Mouse (Mus musculus) cerebellum, adult 11 months (tissue): ENCODE data around the gene Ppfia2.
A peak's percentile ranks its signal among the peaks of the same experiment; 100 is the strongest.

ENCODE experiments used
- DNase-seq: peaks from one replicate; pipeline ENCODE4 v3.0.0; 2022

Gene Ppfia2

DNA sequence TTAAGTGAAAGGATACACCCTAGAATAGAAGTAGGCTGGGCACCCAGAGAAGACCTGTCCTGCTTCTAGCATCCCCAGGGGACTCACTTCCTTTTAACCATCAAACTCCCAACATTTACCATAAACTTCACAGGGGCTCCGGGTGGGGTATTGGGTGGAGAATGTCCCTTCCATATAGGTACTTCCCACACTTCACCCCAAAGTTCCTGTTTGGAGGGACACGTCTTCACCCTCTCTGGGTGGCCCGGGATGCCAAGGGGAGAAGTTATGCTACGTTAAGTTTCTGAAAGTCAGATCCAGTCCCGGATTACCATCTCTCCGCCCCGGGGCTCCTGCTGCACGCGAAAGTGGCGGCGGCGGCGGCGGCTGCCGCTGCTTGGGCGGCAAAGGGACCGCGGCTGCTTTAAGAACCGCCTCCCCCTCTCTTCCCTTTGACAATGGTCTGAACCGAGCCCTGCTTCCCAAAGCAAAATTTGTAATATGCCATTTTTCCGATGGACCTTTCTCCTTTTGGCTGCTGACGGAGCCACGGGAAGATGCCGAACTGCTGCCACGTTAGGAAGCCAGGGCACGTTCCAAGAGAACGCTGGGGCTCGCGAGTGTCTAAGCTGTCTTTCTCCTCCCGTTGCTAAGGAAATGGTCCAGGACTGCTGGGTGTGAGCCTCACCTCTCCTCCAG lies at the start of gene Ppfia2:
Ppfia2 (plus strand) TSS at position 485 of the 678 bp plus-strand sequence.
- peak; percentile 76 for DNase-seq

- peak; percentile 80 for DNase-seq
Measured at GRCm38 (mm10) chr10:106468956-106469721, 1.0 kb upstream of the Ppfia2 start.

GRCm38 (mm10) chr10:106470533-106471205 lies 530 bp downstream of the Ppfia2 start:
- DNase-seq = no peak

- DNase-seq = peak; percentile 21
Measured at GRCm38 (mm10) chr10:106509281-106510165, 39.4 kb downstream of the Ppfia2 start.

DNA sequence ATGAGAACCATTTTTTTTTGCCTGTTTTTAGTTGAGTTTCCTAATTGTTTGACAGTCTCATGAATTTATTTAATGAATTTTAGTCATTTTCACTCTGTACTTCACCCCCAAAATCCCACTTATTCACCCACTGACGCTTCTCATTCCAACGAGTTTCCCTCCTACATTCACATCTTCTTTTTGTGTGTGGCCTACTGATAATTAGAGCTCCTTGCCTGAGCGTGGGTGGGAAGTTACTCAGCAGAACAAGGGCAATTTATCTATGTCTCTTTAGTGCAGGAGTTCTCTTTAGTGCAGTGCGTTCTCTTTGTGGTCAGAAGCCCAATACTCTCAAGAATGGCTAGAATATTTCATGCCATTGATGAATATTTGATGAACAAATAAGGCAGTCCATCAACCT lies 95.9 kb downstream of the Ppfia2 start:
- DNase-seq = no peak

DNA sequence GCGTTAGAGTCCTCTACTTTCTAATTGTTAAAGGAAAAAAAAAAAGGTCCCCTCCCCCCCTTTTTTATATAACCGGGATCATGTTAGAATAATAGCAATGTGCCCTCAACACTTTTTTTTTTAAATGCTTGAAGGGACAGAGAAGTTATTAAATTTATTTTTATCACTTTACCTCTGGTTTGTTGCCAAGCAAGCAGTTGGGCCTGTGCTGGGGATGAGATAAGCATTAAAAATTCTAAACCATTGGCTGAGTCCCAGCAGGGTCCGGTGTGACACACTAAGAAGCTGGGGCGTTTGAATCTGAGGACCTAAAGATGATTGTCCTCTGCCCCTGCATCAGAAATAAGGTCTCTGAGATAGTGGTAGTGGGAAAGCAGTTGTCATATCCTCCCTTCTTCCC lies 114.9 kb downstream of the Ppfia2 start:
- no peak for DNase-seq

- DNase-seq = peak; percentile 36
Measured at GRCm38 (mm10) chr10:106585476-106586080, 115.4 kb downstream of the Ppfia2 start.

DNA sequence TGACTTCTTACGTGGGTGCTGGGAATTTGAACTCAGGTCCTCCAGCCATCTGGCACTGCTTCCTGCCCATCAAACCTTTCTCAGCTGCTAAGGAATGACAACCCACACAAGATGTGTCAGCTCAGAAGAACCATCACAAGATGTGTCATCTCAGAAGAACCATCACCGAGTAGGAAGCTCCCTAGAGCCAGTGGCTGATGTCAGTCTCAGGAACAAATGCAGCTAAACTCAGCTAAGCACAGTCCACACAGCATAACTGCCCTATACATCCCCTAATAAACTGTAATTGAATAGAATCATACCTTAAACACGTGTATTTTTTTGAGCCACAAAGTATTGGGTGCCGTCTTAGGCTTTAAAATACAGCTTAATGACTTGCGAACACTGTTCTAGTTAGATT lies 117.7 kb downstream of the Ppfia2 start:
- no peak for DNase-seq

GRCm38 (mm10) chr10:106590944-106591343 lies 120.8 kb downstream of the Ppfia2 start:
- DNase-seq = no peak

DNA sequence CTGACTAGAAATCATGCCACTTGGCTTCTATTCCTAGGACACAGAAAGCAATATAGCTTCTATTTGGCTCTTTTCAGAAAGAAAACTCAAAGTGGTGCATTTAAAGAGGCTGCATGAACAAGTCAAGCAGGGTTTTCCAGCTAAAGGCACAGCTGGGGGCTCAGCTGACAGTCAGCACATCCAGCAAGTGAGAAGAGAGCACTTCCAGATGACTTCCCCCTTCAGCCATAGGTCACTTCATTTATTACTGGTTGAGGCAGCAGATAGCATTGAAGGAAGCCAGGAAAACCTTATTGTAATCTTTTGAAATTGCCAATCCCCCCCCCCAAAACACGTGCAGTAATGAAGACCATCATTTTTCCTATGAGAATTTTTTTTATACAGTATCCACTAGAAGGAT lies 126.8 kb downstream of the Ppfia2 start:
- DNase-seq = no peak

GRCm38 (mm10) chr10:106603319-106603898 lies 133.3 kb downstream of the Ppfia2 start:
- no peak for DNase-seq

GRCm38 (mm10) chr10:106609177-106609981 lies 139.2 kb downstream of the Ppfia2 start:
- DNase-seq = no peak

DNA sequence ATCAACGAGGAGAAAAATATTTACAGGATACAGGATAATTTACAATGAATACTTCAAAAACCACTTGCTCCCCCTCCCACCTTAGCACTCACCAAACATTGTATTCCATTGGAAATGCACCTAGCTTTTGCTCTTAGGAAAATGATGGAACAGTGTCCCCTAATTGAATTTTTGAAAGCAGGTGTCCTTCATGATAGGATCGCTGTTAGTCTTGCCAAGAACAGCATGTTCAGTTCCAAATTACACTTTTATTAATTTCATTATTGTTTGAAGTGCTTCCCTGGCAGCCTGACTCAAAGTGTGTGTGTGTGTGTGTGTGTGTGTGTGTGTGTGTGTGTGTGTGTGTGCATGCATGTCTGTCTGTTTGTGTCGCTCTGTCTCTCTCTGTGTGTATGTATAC lies 140.1 kb downstream of the Ppfia2 start:
- no peak for DNase-seq

DNA sequence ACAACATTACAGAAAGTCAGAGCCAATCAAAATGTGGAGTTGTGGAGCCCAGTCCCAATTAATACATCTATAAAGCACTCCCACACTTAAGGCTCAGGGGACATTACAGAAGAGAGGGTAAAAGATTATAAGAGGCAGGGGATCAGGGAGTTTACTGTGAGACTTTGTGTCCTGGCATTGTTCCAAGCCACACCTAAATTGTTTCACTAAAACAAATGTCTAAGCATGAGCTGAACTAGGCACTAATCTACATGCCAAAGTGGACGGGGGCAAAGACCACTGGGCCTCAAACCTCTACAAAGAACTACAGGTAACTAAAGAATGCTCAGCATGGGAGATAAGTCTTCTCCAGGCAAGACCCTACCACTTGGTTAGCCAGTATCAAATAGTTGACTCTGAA lies 148.1 kb downstream of the Ppfia2 start:
- DNase-seq = no peak

- no peak for DNase-seq
Measured at GRCm38 (mm10) chr10:106620952-106621351, 150.8 kb downstream of the Ppfia2 start.

GRCm38 (mm10) chr10:106623342-106623741 lies 153.2 kb downstream of the Ppfia2 start:
- no peak for DNase-seq

DNA sequence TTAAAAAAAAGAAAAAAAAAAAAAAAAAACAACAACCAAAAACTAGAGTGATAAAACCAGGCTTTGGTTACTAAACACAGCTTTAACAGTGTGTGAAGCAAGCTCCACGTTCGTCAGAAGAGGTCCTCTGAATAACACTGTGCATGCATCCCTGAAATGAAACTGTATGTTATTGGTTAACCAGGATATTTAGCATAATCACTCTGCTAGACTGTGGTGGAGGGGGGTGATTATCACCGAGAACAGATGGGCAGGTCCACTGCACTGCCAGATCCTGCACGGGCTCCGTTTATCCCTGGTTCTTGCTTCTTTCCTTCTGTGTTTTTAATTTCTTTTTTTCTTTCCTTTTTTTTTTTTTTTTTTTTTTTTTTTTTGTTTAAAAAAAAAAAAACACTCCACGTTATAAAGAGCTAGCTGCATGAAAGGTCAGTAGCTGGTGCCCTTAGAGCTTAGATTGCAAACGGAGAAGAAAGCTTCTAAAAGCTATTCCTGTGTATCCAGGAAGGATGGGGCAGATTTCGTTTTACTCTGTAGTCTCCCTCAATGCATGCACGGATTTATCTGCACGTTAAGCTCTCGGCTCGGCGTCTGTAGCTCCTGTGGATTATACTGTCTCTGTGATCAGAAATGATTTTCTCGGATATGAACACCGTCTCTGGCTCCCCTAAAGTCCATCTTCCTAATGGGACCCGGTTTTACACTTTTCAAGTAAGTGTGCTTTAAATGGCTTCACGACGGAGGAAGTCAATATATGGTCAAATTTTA lies 162.2 kb downstream of the Ppfia2 start:
- DNase-seq = peak; percentile 47

- peak; percentile 25 for DNase-seq
Measured at GRCm38 (mm10) chr10:106633898-106634297, 163.8 kb downstream of the Ppfia2 start.

DNA sequence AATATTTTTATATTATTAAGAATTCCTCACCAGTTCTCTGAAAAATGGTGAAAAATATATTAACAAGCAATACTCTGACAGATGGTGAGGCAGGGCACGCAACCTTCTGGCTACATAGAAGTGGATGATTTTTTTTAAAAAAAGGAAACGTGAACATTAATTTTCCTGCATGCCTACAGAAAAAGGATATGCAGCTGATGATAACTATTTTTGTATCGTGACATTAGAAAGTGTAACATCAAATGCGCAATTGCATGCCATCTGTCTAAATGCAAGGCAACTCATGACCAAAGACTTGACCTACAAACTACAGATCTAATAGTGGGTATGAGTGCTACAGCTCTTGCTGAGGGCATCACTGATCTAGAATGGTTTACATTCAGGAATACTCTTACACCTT lies 182.1 kb downstream of the Ppfia2 start:
- DNase-seq = no peak

DNA sequence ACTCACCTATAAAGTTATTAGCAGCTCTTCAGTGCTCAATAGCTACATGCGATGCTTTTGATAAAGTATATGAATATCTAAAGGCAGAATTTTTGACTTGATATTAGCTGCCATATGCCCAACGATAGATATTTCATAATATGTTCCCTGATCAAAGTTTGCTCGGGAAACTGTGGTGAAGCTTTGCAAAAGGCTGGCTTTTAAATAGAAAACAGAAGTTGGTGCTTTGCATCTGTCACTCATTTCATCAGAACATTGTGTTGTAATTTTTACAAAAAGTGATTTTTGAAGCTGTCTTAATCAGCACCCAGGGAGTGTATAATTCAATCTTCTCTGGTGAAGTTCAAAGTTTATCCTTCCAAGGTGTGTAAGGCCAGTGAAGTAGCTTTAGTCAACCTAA lies 195.1 kb downstream of the Ppfia2 start:
- DNase-seq = no peak
